Mouse (Mus musculus) neural tube, embryonic 15.5 days (tissue): ENCODE data around the gene Atxn7l3. TPM values are rescaled to one million over a fixed set of nuclear protein-coding genes. Genes with fewer than 3 reads are reported as not detected.

Experiments
- ATAC-seq: fragments of 200-750 bp; cut with Nextera tagmentation; 2 replicates; pipeline ENCODE4 v1.8.0; 2017; ENCODE audit warnings: mild to moderate bottlenecking, moderate TSS enrichment, moderate library complexity; ENCODE audit not compliant: low FRiP score
- H3K27ac ChIP-seq: fragments of 300-500 bp; sonication (generic); replicated peaks from 2 replicates; pipeline ENCODE4 v1.5.1; 2015; ENCODE audit warnings: mild to moderate bottlenecking, inconsistent platforms
- H3K27me3 ChIP-seq: fragments of 300-500 bp; sonication (generic); replicated peaks from 2 replicates; pipeline ENCODE4 v1.6.1; 2015; ENCODE audit warnings: inconsistent platforms
- H3K36me3 ChIP-seq: fragments of 300-500 bp; sonication (generic); 2 replicates; pipeline ENCODE4 v1.6.1; 2015; ENCODE audit warnings: inconsistent platforms
- H3K4me1 ChIP-seq: fragments of 300-500 bp; sonication (generic); 2 replicates; pipeline ENCODE4 v1.6.1; 2015; ENCODE audit warnings: inconsistent platforms
- H3K4me2 ChIP-seq: fragments of 300-500 bp; sonication (generic); 2 replicates; pipeline ENCODE4 v1.6.1; 2015; ENCODE audit warnings: inconsistent platforms, mild to moderate bottlenecking, moderate library complexity
- H3K4me3 ChIP-seq: fragments of 300-500 bp; sonication (generic); replicated peaks from 2 replicates; pipeline ENCODE4 v1.5.1; 2015; ENCODE audit warnings: mild to moderate bottlenecking, inconsistent platforms
- H3K9ac ChIP-seq: fragments of 300-500 bp; sonication (generic); replicated peaks from 2 replicates; pipeline ENCODE4 v1.6.1; 2015; ENCODE audit warnings: mild to moderate bottlenecking, inconsistent platforms
- H3K9me3 ChIP-seq: fragments of 300-500 bp; sonication (generic); replicated peaks from 2 replicates; pipeline ENCODE4 v1.6.1; 2016; ENCODE audit warnings: inconsistent platforms
- WGBS: fragments of 180-500 bp; shearing (Covaris S2); methylation state at CpG from one replicate; pipeline ENCODE4 v1.1.7; 2015; ENCODE audit warnings: mixed read lengths; 5-methylcytosine and 5-hydroxymethylcytosine counted together
- polyA plus RNA-seq: library from polyadenylated mRNA; unstranded; fragments of >200 nt; fragmentation: Nextera tagmentation; extraction: Ambion mirVana; gene quantifications from 2 replicates; pipeline ENCODE4 v1.2.1, GENCODE M21; 2015

Gene Atxn7l3
- polyA plus RNA-seq, 1 experiment from 2014 or later, result 28.1 TPM

DNA sequence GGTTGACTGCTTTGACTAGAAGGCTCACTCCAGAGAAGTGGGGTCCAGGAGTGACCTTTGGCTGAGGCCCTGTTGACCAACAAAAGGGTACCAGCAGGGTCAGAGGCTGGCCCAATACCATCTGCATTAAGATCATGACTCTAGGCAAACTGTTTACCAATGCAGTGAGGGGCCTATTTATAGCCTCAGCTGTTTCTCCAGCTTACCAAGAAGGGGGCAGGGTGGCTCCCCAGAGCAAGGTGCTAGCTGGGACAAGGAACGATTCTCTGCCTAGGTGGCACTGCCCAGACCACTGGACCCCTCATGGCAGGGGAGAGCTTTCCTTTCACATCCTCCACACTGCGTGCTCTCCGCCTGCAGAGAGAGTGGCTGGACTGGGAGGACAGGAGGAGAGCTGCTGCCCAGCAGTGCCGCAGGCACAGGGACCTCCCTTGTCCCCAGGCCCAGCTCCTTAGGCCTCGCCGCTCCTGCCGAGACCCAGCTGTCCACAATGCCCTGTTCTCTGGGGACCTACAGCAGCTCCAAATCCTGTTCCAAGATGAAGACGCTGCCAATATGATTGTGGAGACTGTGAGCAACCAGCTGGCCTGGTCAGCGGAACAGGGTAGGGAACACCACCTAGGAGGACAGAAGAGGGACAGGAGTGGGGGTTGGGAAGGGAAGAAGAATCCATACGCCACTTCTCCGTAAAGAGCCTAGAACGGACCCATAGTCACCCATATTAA lies 27.7 kb downstream of the Atxn7l3 start, which contains the start of gene Asb16:
Gene Asb16 (plus strand): TSS at position 224 of the 725 bp plus-strand sequence.
- H3K4me3 ChIP-seq, result no peak within 1 kb of the TSS
- WGBS, result 84% methylated on average over 12 of the region's 12 CpGs
- peaks cover 9% of the 10 kb centered on the region for H3K4me1 ChIP-seq
- H3K36me3 ChIP-seq, result no peaks in the 10 kb centered on the region
- H3K9ac ChIP-seq, result no peak within 1 kb of the TSS
- peak within 1 kb of the TSS; percentile 27; the same call in 1 of the 2 replicates for H3K4me2 ChIP-seq
- no peaks in the 10 kb centered on the region; the same call in 1 of the 2 replicates for H3K27me3 ChIP-seq
- H3K27ac ChIP-seq, result no peak within 1 kb of the TSS
- H3K9me3 ChIP-seq, result no peaks in the 10 kb centered on the region
- no peak for ATAC-seq

- Histone ChIP-seq H3K36me3 (no peaks in the 10 kb centered on the region), H3K4me1 (peaks cover 9% of the 10 kb centered on the region), H3K27me3 (no peaks in the 10 kb centered on the region; the same call in 1 of the 2 replicates), H3K27ac (no peak overlapping the region), H3K4me2 (peak overlapping the region; percentile 27), H3K9ac (no peak overlapping the region), H3K9me3 (no peaks in the 10 kb centered on the region), H3K4me3 (no peak overlapping the region)
- WGBS, result 7% methylated on average over 11 of the region's 11 CpGs
- ATAC-seq, result peak; percentile 74; the same call in 1 of the 2 replicates
These were observed 29.0 kb downstream of the Atxn7l3 start for GRCm38 (mm10) chr11:102267480-102267879.

DNA sequence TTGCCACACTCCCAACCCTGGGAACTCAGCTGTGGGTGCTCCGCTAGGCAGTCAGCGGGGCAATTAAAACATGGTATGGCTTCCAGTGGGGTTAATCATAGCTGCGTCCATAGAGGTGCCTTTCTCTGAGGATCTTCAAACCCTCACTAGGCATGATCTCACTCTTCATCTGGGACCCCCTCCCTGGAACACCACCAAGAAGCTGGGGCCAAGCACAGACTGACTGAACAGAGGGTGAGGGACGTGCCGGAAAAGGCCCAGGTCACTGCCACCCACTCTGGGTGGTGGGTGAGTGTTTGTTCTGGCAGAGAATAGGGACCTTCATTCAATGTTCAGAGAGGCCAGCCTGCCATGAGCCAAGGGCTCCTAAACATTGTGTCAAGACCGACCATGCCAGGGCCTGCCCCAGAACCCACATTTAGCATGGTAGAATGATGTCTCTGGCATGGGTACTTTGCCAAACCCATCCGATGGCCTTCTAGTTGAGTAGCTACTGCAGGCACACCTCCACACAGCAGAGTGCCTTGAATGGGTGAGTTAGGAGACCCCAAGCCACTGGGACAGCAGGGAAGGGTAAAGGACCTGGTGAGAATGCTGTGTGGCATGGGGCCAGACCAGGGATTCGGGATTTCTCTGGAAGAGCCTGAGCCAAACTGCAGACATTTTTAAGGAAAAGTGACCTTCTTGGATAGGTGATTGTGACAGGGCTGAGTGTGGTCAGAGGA lies 29.6 kb downstream of the Atxn7l3 start:
- H3K36me3 ChIP-seq, result no peaks in the 10 kb centered on the region
- H3K9ac ChIP-seq, result no peak overlapping the region
- no peak for ATAC-seq
- no peaks in the 10 kb centered on the region for H3K9me3 ChIP-seq
- H3K27me3 ChIP-seq, result no peaks in the 10 kb centered on the region; the same call in 1 of the 2 replicates
- 84% methylated on average over 8 of the region's 8 CpGs for WGBS
- no peak overlapping the region for H3K4me2 ChIP-seq
- peaks cover 9% of the 10 kb centered on the region for H3K4me1 ChIP-seq
- H3K4me3 ChIP-seq, result no peak overlapping the region
- no peak overlapping the region for H3K27ac ChIP-seq

- no peak overlapping the region for H3K9ac ChIP-seq
- no peak overlapping the region for H3K4me3 ChIP-seq
- H3K4me1 ChIP-seq, result peaks cover 9% of the 10 kb centered on the region
- no peak overlapping the region for H3K27ac ChIP-seq
- no peaks in the 10 kb centered on the region; the same call in 1 of the 2 replicates for H3K27me3 ChIP-seq
- H3K36me3 ChIP-seq, result no peaks in the 10 kb centered on the region
- no peak for ATAC-seq
- H3K9me3 ChIP-seq, result no peaks in the 10 kb centered on the region
- 72% methylated on average over 14 of the region's 14 CpGs for WGBS
- no peak overlapping the region for H3K4me2 ChIP-seq
These were observed 30.6 kb downstream of the Atxn7l3 start for GRCm38 (mm10) chr11:102265816-102266215.

GRCm38 (mm10) chr11:102263211-102263610 lies 33.2 kb downstream of the Atxn7l3 start:
- peaks cover 13% of the 10 kb centered on the region for H3K4me1 ChIP-seq
- H3K4me3 ChIP-seq, result no peak overlapping the region
- WGBS, result 92% methylated on average over 7 of the region's 7 CpGs
- no peak overlapping the region for H3K9ac ChIP-seq
- no peak overlapping the region for H3K27ac ChIP-seq
- H3K4me2 ChIP-seq, result no peak overlapping the region
- no peaks in the 10 kb centered on the region; the same call in 1 of the 2 replicates for H3K27me3 ChIP-seq
- H3K36me3 ChIP-seq, result no peaks in the 10 kb centered on the region
- ATAC-seq, result no peak
- H3K9me3 ChIP-seq, result no peaks in the 10 kb centered on the region

DNA sequence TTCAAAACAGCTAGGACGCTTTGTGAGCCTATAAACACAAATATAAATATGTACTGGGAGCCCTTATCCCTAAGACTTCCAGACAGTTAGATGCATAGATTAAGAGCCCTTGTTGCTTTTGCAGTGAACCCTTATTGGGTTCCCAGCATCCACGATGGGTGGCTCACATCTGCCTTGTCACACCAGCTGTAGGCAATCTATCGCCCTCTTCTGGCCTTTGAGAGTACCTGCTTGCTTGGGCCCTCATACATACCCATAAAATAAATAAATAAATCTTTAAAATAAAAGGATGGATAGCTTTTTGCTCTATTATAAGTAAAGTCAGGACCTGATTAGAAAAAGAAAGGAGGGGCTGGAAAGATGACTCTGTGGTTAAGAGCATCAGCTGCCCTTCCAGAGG lies 37.9 kb downstream of the Atxn7l3 start:
- Histone ChIP-seq H3K4me2 (no peak overlapping the region), H3K27me3 (no peaks in the 10 kb centered on the region), H3K27ac (no peak overlapping the region), H3K9ac (no peak overlapping the region), H3K9me3 (no peaks in the 10 kb centered on the region), H3K4me3 (no peak overlapping the region), H3K4me1 (peaks cover 16% of the 10 kb centered on the region; the same call in 1 of the 2 replicates), H3K36me3 (no peaks in the 10 kb centered on the region)
- 93% methylated on average over 3 of the region's 3 CpGs for WGBS
- no peak for ATAC-seq

GRCm38 (mm10) chr11:102258095-102258494 lies 38.3 kb downstream of the Atxn7l3 start:
- H3K27ac ChIP-seq, result no peak overlapping the region
- no peak overlapping the region for H3K4me3 ChIP-seq
- 0 out of 2 replicates have a peak overlapping the region, but pooled peaks have one; percentile 5 for H3K9ac ChIP-seq
- no peaks in the 10 kb centered on the region for H3K9me3 ChIP-seq
- peaks cover 16% of the 10 kb centered on the region; the same call in 1 of the 2 replicates for H3K4me1 ChIP-seq
- no peaks in the 10 kb centered on the region for H3K27me3 ChIP-seq
- 86% methylated on average over 6 of the region's 6 CpGs for WGBS
- no peak overlapping the region; the same call in 1 of the 2 replicates for H3K4me2 ChIP-seq
- no peak for ATAC-seq
- H3K36me3 ChIP-seq, result no peaks in the 10 kb centered on the region

- no peaks in the 10 kb centered on the region for H3K27me3 ChIP-seq
- 33% methylated on average over 9 of the region's 9 CpGs for WGBS
- peaks cover 16% of the 10 kb centered on the region; the same call in 1 of the 2 replicates for H3K4me1 ChIP-seq
- 0 out of 2 replicates have a peak, but pooled peaks have one; percentile 17 for ATAC-seq
- H3K27ac ChIP-seq, result 0 out of 2 replicates have a peak overlapping the region, but pooled peaks have one; percentile 11
- H3K4me3 ChIP-seq, result no peak overlapping the region
- H3K4me2 ChIP-seq, result no peak overlapping the region
- 0 out of 2 replicates have a peak overlapping the region, but pooled peaks have one; percentile 5 for H3K9ac ChIP-seq
- no peaks in the 10 kb centered on the region for H3K36me3 ChIP-seq
- no peaks in the 10 kb centered on the region for H3K9me3 ChIP-seq
These were observed 38.9 kb downstream of the Atxn7l3 start for GRCm38 (mm10) chr11:102257514-102257913.

DNA sequence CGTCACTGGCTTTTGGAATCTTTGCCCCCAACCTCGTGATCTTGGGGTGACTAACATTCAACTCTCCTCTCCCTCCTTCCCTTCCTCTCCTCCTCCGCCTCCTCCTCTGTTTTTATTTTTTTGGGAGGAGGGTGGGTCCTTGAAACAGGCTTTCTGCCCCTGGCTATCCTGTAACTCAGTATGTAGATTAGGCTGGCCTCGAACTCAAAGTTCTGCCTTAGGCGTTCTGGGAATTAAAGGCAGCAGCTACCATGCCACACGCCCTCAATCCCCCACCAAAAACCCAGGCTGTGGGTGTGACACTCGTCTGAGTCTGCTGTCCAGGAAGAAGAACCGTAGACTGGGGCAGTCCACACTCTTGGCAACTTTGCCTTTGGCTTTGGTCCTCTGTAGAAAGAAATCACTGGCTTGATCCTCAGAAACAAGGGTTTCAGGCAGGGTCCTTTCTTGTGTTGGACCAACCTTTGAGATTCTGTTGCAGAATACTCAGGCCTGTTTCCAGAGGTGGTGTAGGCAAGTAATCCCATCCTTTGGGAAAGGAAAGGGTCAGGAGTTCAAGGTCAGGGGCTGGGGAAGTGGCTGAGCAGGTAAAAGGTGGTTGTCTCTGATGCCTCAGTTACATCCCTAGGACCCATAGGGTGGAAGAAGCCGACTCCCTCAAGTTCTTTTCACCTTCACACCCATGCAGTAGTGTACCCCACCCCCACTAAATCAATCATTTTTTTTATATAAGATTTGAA lies 46.9 kb downstream of the Atxn7l3 start:
- Histone ChIP-seq H3K4me2 (peak overlapping the region; percentile 88), H3K27ac (no peak overlapping the region), H3K27me3 (no peaks in the 10 kb centered on the region), H3K4me1 (peaks cover 27% of the 10 kb centered on the region), H3K36me3 (no peaks in the 10 kb centered on the region), H3K4me3 (peak overlapping the region; percentile 43), H3K9me3 (no peaks in the 10 kb centered on the region), H3K9ac (peak overlapping the region; percentile 35; the same call in 1 of the 2 replicates)
- 13% methylated on average over 9 of the region's 9 CpGs for WGBS
- no peak for ATAC-seq

- ATAC-seq, result no peak; the same call in 1 of the 2 replicates
- Histone ChIP-seq H3K9me3 (no peaks in the 10 kb centered on the region), H3K27me3 (no peaks in the 10 kb centered on the region), H3K4me2 (peak within 1 kb of the TSS; percentile 88), H3K4me1 (peaks cover 30% of the 10 kb centered on the region), H3K9ac (peak within 1 kb of the TSS; percentile 35; the same call in 1 of the 2 replicates), H3K4me3 (peak within 1 kb of the TSS; percentile 43), H3K27ac (no peak within 1 kb of the TSS), H3K36me3 (no peaks in the 10 kb centered on the region)
- WGBS, result under 1% methylated on average over 41 of the region's 41 CpGs
These were observed 47.7 kb downstream of the Atxn7l3 start, which contains the start of gene BC030867 for GRCm38 (mm10) chr11:102248630-102249230. Gene BC030867, plus strand, starts transcription at chr11:102248882.

DNA sequence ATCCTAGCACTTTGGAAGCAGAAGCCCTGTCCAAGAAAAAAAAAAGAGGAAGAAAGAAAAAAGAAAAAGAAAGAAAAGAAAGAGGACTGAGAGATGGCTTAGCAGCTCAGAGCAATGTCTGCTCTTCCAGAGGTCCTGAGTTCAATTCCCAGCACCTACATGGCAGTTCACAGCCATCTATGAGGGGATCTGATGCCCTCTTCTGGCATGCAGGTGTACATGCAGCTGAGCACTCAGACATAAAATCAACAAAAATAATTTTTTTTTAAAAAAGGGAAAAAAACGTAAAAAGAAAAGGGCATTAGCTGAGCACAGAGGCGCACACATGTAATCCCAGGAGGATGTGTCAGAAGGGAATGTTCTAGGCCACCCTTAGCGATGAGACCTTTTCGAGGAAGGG lies 49.6 kb downstream of the Atxn7l3 start:
- Histone ChIP-seq H3K36me3 (no peaks in the 10 kb centered on the region), H3K9ac (no peak overlapping the region), H3K27ac (no peak overlapping the region), H3K4me3 (no peak overlapping the region), H3K9me3 (no peaks in the 10 kb centered on the region), H3K4me2 (no peak overlapping the region), H3K4me1 (peaks cover 30% of the 10 kb centered on the region), H3K27me3 (no peaks in the 10 kb centered on the region)
- 92% methylated on average over 4 of the region's 4 CpGs for WGBS
- ATAC-seq, result no peak
